ENCODE assay signal across 8 mouse cellular contexts in genomic region chr10:127040569-127041214, GRCm38 (mm10). TPM values are rescaled to one million over a fixed set of nuclear protein-coding genes. Genes with fewer than 3 reads are reported as not detected.
DNase-seq lines count a peak whose midpoint lies in the region; ATAC-seq and TF ChIP-seq lines count a peak whose summit lies in the region.

No protein-coding gene starts in this region.

- no peak overlapping the region for H3K27ac ChIP-seq in testis, adult 2 months (ENCODE audit: control insufficient read depth, insufficient read depth, low read depth, low read length)
- peak overlapping the region; percentile 47; the same call in 1 of the 2 replicates for H3K27ac ChIP-seq in hindbrain, embryonic 15.5 days (replicated peaks)
- no peak overlapping the region for H3K27ac ChIP-seq in liver, embryonic 15.5 days (replicated peaks)
- peak overlapping the region; percentile 77 for H3K27ac ChIP-seq in stomach, embryonic 16.5 days (ENCODE audit: low read length)

- peaks cover 27% of the 10 kb centered on the region for H3K4me1 ChIP-seq in erythroblast, embryonic 14.5 days (ENCODE audit: control insufficient read depth)
- H3K4me1 ChIP-seq in testis, adult 2 months (ENCODE audit: control insufficient read depth, insufficient read depth, low read length): peaks cover 7% of the 10 kb centered on the region
- peaks cover 14% of the 10 kb centered on the region for H3K4me1 ChIP-seq in hindbrain, embryonic 15.5 days (replicated peaks)
- H3K4me1 ChIP-seq in liver, embryonic 15.5 days (replicated peaks): peaks cover 24% of the 10 kb centered on the region
- peaks cover 7% of the 10 kb centered on the region; the same call in 1 of the 2 replicates for H3K4me1 ChIP-seq in stomach, embryonic 16.5 days (ENCODE audit: control insufficient read depth, insufficient read depth, low read length)

- H3K9me3 ChIP-seq in erythroblast, embryonic 14.5 days (ENCODE audit: control insufficient read depth, low read length): peaks cover 4% of the 10 kb centered on the region
- H3K9me3 ChIP-seq in hindbrain, embryonic 15.5 days: no peaks in the 10 kb centered on the region
- no peaks in the 10 kb centered on the region for H3K9me3 ChIP-seq in liver, embryonic 15.5 days (replicated peaks)
- H3K9me3 ChIP-seq in stomach, embryonic 16.5 days (replicated peaks; ENCODE audit: control insufficient read depth, low read length): no peaks in the 10 kb centered on the region

- H3K36me3 ChIP-seq in erythroblast, embryonic 14.5 days (ENCODE audit: control insufficient read depth): peaks cover 16% of the 10 kb centered on the region
- no peaks in the 10 kb centered on the region; the same call in 1 of the 2 replicates for H3K36me3 ChIP-seq in testis, adult 2 months (ENCODE audit: control insufficient read depth, insufficient read depth, low read length)
- H3K36me3 ChIP-seq in hindbrain, embryonic 15.5 days: no peaks in the 10 kb centered on the region
- H3K36me3 ChIP-seq in liver, embryonic 15.5 days (replicated peaks): 0 out of 2 replicates have a peak, but pooled peaks cover 4% of the 10 kb centered on the region
- H3K36me3 ChIP-seq in stomach, embryonic 16.5 days (ENCODE audit: control insufficient read depth, insufficient read depth, low read length): 0 out of 2 replicates have a peak, but pooled peaks cover 2% of the 10 kb centered on the region

- H3K27me3 ChIP-seq in erythroblast, embryonic 14.5 days (ENCODE audit: control insufficient read depth): peaks cover 55% of the 10 kb centered on the region
- no peaks in the 10 kb centered on the region for H3K27me3 ChIP-seq in testis, adult 2 months (ENCODE audit: control insufficient read depth, insufficient read depth, low read length)
- peaks cover 4% of the 10 kb centered on the region for H3K27me3 ChIP-seq in hindbrain, embryonic 15.5 days
- H3K27me3 ChIP-seq in liver, embryonic 15.5 days: peaks cover 55% of the 10 kb centered on the region
- no peaks in the 10 kb centered on the region for H3K27me3 ChIP-seq in stomach, embryonic 16.5 days (ENCODE audit: control insufficient read depth, insufficient read depth, low read length)

- peak overlapping the region; percentile 69 for H3K9ac ChIP-seq in hindbrain, embryonic 15.5 days
- peak overlapping the region; percentile 54 for H3K9ac ChIP-seq in liver, embryonic 15.5 days
- H3K9ac ChIP-seq in stomach, embryonic 16.5 days (ENCODE audit: low read length): peak overlapping the region; percentile 85

- H3K4me3 ChIP-seq in erythroblast, embryonic 14.5 days (replicated peaks): peak overlapping the region; percentile 80
- peak overlapping the region; percentile 97 for H3K4me3 ChIP-seq in testis, adult 2 months (ENCODE audit: control insufficient read depth, low read depth, low read length)
- H3K4me3 ChIP-seq in hindbrain, embryonic 15.5 days: peak overlapping the region; percentile 69
- peak overlapping the region; percentile 75 for H3K4me3 ChIP-seq in liver, embryonic 15.5 days (replicated peaks)
- peak overlapping the region; percentile 92 for H3K4me3 ChIP-seq in stomach, embryonic 16.5 days (replicated peaks; ENCODE audit: low read length)

- no peak for TF ChIP-seq CTCF in testis, adult 2 months (IDR thresholded peaks at IDR 0.05; ENCODE audit: control insufficient read depth, insufficient read depth, insufficient replicate concordance, low read depth, low read length)

- DNase-seq in testis, postnatal 10 days (ENCODE audit: low spot score): no peak
- no peak for DNase-seq in layer of hippocampus, adult 11-12 months (ENCODE audit: low spot score)

- H3K4me2 ChIP-seq in hindbrain, embryonic 15.5 days: peak overlapping the region; percentile 93
- H3K4me2 ChIP-seq in liver, embryonic 15.5 days: peak overlapping the region; percentile 93
- peak overlapping the region; percentile 98 for H3K4me2 ChIP-seq in stomach, embryonic 16.5 days (ENCODE audit: low read depth, low read length)

- no peak for ATAC-seq in erythroblast, adult 5-6 weeks (replicated peaks; ENCODE audit: low FRiP score, poor library complexity, severe bottlenecking)
- ATAC-seq in hindbrain, embryonic 15.5 days (ENCODE audit: low FRiP score, low read depth): peak; percentile 3; the same call in 1 of the 2 replicates
- ATAC-seq in liver, embryonic 15.5 days (ENCODE audit: insufficient read depth): no peak
- ATAC-seq in stomach, embryonic 16.5 days (ENCODE audit: insufficient read depth, low FRiP score): no peak

- TF ChIP-seq POLR2A in testis, adult 2 months (IDR thresholded peaks at IDR 0.05; ENCODE audit: control insufficient read depth, low read depth, low read length): no peak

- WGBS in hindbrain, embryonic 15.5 days: 1% methylated on average over 20 of the region's 20 CpGs
- 3% methylated on average over 20 of the region's 20 CpGs for WGBS in liver, embryonic 15.5 days (ENCODE audit: insufficient replicate concordance)
- WGBS in stomach, embryonic 16.5 days: 2% methylated on average over 20 of the region's 20 CpGs

RNA-seq across cellular contexts. Expression of gene Mettl1, which starts 0.5 kb away (rescaled TPM):
- 0.59 and 0.74 TPM in 2 replicates for polyA plus RNA-seq in erythroblast, embryonic 14.5 days (2012)
- 2.9 and 12.5 TPM in 2 replicates for total RNA-seq in erythroblast, adult 5-6 weeks (2015; ENCODE audit: low replicate concordance)
- total RNA-seq in erythroblast, adult 5-6 weeks (2017; ENCODE audit: low replicate concordance): 0.42 and 2.0 TPM in 2 replicates
- polyA plus RNA-seq in testis, adult 2 months (2012; rRNA removed): 9.4 and 10.0 TPM in 2 replicates
- polyA plus RNA-seq in hindbrain, embryonic 15.5 days (2015; fragmentation: Nextera tagmentation; extraction: Ambion mirVana): 22.8 and 25.1 TPM in 2 replicates
- 15.6 and 15.7 TPM in 2 replicates for polyA plus RNA-seq in liver, embryonic 15.5 days (2015; fragmentation: Nextera tagmentation; extraction: Ambion mirVana)
- polyA plus RNA-seq in stomach, embryonic 16.5 days (2015; fragmentation: Nextera tagmentation; extraction: Ambion mirVana): 49.4 and 49.5 TPM in 2 replicates

RNA-seq across cellular contexts. Expression of gene Eef1akmt3, which starts 0.6 kb away (rescaled TPM):
- polyA plus RNA-seq in erythroblast, embryonic 14.5 days (2012): not detected in 2 replicates
- total RNA-seq in erythroblast, adult 5-6 weeks (2015; ENCODE audit: low replicate concordance): not detected in 2 replicates
- not detected in 2 replicates for total RNA-seq in erythroblast, adult 5-6 weeks (2017; ENCODE audit: low replicate concordance)
- polyA plus RNA-seq in testis, adult 2 months (2012; rRNA removed): 0.05 and 0.08 TPM in 2 replicates
- 0.14 and 0.22 TPM in 2 replicates for polyA plus RNA-seq in hindbrain, embryonic 15.5 days (2015; fragmentation: Nextera tagmentation; extraction: Ambion mirVana)
- polyA plus RNA-seq in liver, embryonic 15.5 days (2015; fragmentation: Nextera tagmentation; extraction: Ambion mirVana): 0.06 and 0.14 TPM in 2 replicates
- 1.3 and 1.5 TPM in 2 replicates for polyA plus RNA-seq in stomach, embryonic 16.5 days (2015; fragmentation: Nextera tagmentation; extraction: Ambion mirVana)

RNA-seq across cellular contexts. Expression of gene Cyp27b1, which starts 7.4 kb away (rescaled TPM):
- polyA plus RNA-seq in erythroblast, embryonic 14.5 days (2012): not detected in 2 replicates
- not detected in 2 replicates for total RNA-seq in erythroblast, adult 5-6 weeks (2015; ENCODE audit: low replicate concordance)
- total RNA-seq in erythroblast, adult 5-6 weeks (2017; ENCODE audit: low replicate concordance): not detected in 2 replicates
- polyA plus RNA-seq in testis, adult 2 months (2012; rRNA removed): 0.25 and 0.46 TPM in 2 replicates
- 0.21 and 0.26 TPM in 2 replicates for polyA plus RNA-seq in hindbrain, embryonic 15.5 days (2015; fragmentation: Nextera tagmentation; extraction: Ambion mirVana)
- polyA plus RNA-seq in liver, embryonic 15.5 days (2015; fragmentation: Nextera tagmentation; extraction: Ambion mirVana): not detected in 2 replicates
- polyA plus RNA-seq in stomach, embryonic 16.5 days (2015; fragmentation: Nextera tagmentation; extraction: Ambion mirVana): 0.21 and 0.37 TPM in 2 replicates

RNA-seq across cellular contexts. Expression of gene Tsfm, which starts 10.1 kb away (rescaled TPM):
- 2.0 and 2.3 TPM in 2 replicates for polyA plus RNA-seq in erythroblast, embryonic 14.5 days (2012)
- 5.0 and 5.8 TPM in 2 replicates for total RNA-seq in erythroblast, adult 5-6 weeks (2015; ENCODE audit: low replicate concordance)
- 2.9 and 5.9 TPM in 2 replicates for total RNA-seq in erythroblast, adult 5-6 weeks (2017; ENCODE audit: low replicate concordance)
- polyA plus RNA-seq in testis, adult 2 months (2012; rRNA removed): 12.2 and 14.3 TPM in 2 replicates
- polyA plus RNA-seq in hindbrain, embryonic 15.5 days (2015; fragmentation: Nextera tagmentation; extraction: Ambion mirVana): 61.6 and 64.7 TPM in 2 replicates
- polyA plus RNA-seq in liver, embryonic 15.5 days (2015; fragmentation: Nextera tagmentation; extraction: Ambion mirVana): 43.9 and 44.8 TPM in 2 replicates
- polyA plus RNA-seq in stomach, embryonic 16.5 days (2015; fragmentation: Nextera tagmentation; extraction: Ambion mirVana): 80.4 and 80.6 TPM in 2 replicates

RNA-seq across cellular contexts. Expression of gene March9, which starts 19.3 kb away (rescaled TPM):
- not detected in 2 replicates for polyA plus RNA-seq in erythroblast, embryonic 14.5 days (2012)
- total RNA-seq in erythroblast, adult 5-6 weeks (2015; ENCODE audit: low replicate concordance): not detected in 2 replicates
- not detected in 2 replicates for total RNA-seq in erythroblast, adult 5-6 weeks (2017; ENCODE audit: low replicate concordance)
- polyA plus RNA-seq in testis, adult 2 months (2012; rRNA removed): 2.1 TPM in 2 replicates
- polyA plus RNA-seq in hindbrain, embryonic 15.5 days (2015; fragmentation: Nextera tagmentation; extraction: Ambion mirVana): 7.3 and 8.4 TPM in 2 replicates
- polyA plus RNA-seq in liver, embryonic 15.5 days (2015; fragmentation: Nextera tagmentation; extraction: Ambion mirVana): 0.03 TPM in 1 of 2 replicates, not detected in the other
- polyA plus RNA-seq in stomach, embryonic 16.5 days (2015; fragmentation: Nextera tagmentation; extraction: Ambion mirVana): 0.66 and 0.72 TPM in 2 replicates

Comparison
In these comparisons a context has a peak if more than half of its experiments do, and no peak if none do; other contexts are left out.
1. H3K27ac ChIP-seq: peak in hindbrain, embryonic 15.5 days (single experiment) and stomach, embryonic 16.5 days (single experiment); none in testis, adult 2 months (single experiment) and liver, embryonic 15.5 days (single experiment).
2. Peak in every context shown above with its lines, with median percentiles within 50 percentile points of each other: H3K4me3 ChIP-seq, H3K4me2 ChIP-seq and H3K9ac ChIP-seq.